Mouse (Mus musculus) testis, adult 2 months (tissue): Measurements from ENCODE around the gene Etl4. TPM values are rescaled to one million over a fixed set of nuclear protein-coding genes. Genes with fewer than 3 reads are reported as not detected.

Experiments
- H3K27ac ChIP-seq: fragments of 200-500 bp; 2 replicates; pipeline ENCODE4 v1.5.1; 2012; ENCODE audit warnings: low read depth, low read length; ENCODE audit not compliant: control insufficient read depth, insufficient read depth
- H3K27me3 ChIP-seq: fragments of 200-500 bp; 2 replicates; pipeline ENCODE4 v1.6.1; 2012; ENCODE audit warnings: mild to moderate bottlenecking, low read length, moderate library complexity; ENCODE audit not compliant: control insufficient read depth, insufficient read depth
- H3K36me3 ChIP-seq: fragments of 200-500 bp; 2 replicates; pipeline ENCODE4 v1.6.1; 2012; ENCODE audit warnings: mild to moderate bottlenecking, low read length; ENCODE audit not compliant: control insufficient read depth, insufficient read depth
- H3K4me1 ChIP-seq: fragments of 200-500 bp; 2 replicates; pipeline ENCODE4 v1.6.1; 2012; ENCODE audit warnings: low read length; ENCODE audit not compliant: control insufficient read depth, insufficient read depth
- H3K4me3 ChIP-seq: fragments of 200-500 bp; 2 replicates; pipeline ENCODE4 v1.5.1; 2012; ENCODE audit warnings: low read depth, mild to moderate bottlenecking, low read length, moderate library complexity, mixed read lengths; ENCODE audit not compliant: control insufficient read depth
- CTCF ChIP-seq: fragments of 200-500 bp; IDR thresholded peaks from 2 replicates; pipeline ENCODE4 v1.5.1; 2012; ENCODE audit warnings: low read depth, mild to moderate bottlenecking, inconsistent platforms, low read length, moderate library complexity; ENCODE audit not compliant: control insufficient read depth, insufficient read depth, insufficient replicate concordance
- POLR2A ChIP-seq: fragments of 200-500 bp; IDR thresholded peaks from 2 replicates; pipeline ENCODE4 v1.6.1; 2012; ENCODE audit warnings: low read depth, mild to moderate bottlenecking, inconsistent platforms, low read length, moderate library complexity; ENCODE audit not compliant: control insufficient read depth
- polyA plus RNA-seq: library from polyadenylated mRNA; depleted of rRNA; stranded (reverse); fragments of >200 nt; gene quantifications from 2 replicates; pipeline ENCODE4 v1.2.3, GENCODE M21; 2012

The Etl4 gene
- polyA plus RNA-seq, 1 experiment: 16.3 TPM

DNA sequence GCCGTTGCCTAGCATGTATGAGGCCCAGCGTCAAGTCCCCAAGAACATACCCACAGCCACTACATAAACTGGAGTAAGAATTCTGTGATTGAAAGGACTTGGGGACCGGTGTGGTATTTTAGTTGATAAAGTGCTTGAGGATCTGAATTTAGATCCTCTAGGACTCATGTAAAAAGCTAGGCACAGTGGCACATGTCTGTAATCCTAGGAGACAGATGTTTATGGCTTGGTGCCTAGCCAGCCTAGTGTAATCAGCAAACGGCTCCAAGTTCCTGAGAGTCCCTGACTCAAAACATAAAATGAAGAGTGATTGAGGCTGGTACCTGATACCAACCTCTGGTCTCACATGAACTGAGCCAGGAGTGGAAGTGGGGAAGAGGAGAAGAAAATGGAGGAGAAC, 629.3 kb downstream of the Etl4 start:
- H3K27me3 ChIP-seq: no peaks in the 10 kb centered on the region
- no peaks in the 10 kb centered on the region for H3K4me1 ChIP-seq
- H3K4me3 ChIP-seq: no peak overlapping the region
- TF ChIP-seq POLR2A: no peak
- no peak for TF ChIP-seq CTCF
- no peaks in the 10 kb centered on the region for H3K36me3 ChIP-seq
- no peak overlapping the region for H3K27ac ChIP-seq

DNA sequence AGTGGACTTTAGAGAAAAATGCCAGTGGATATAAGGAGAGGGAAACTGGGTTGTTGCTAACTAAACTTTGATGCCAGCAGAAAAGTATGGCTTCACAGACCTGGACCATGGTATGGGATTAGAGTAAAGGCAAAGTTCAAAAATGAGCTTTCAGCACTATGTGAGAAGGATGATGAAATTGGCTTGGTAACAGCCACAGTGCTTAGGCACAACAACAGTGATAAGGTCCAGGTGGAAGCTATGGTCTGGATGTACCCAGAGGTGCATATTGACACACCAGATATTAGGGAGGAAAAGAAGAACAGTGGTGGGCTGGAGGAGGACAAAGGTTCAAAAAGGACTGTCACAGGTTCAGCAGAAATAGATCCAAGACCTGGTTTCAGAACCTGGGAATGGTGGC, 631.7 kb downstream of the Etl4 start:
- Histone ChIP-seq H3K27me3 (no peaks in the 10 kb centered on the region), H3K4me1 (no peaks in the 10 kb centered on the region), H3K27ac (no peak overlapping the region), H3K36me3 (no peaks in the 10 kb centered on the region), H3K4me3 (no peak overlapping the region)
- TF ChIP-seq POLR2A: no peak
- TF ChIP-seq CTCF: no peak

DNA sequence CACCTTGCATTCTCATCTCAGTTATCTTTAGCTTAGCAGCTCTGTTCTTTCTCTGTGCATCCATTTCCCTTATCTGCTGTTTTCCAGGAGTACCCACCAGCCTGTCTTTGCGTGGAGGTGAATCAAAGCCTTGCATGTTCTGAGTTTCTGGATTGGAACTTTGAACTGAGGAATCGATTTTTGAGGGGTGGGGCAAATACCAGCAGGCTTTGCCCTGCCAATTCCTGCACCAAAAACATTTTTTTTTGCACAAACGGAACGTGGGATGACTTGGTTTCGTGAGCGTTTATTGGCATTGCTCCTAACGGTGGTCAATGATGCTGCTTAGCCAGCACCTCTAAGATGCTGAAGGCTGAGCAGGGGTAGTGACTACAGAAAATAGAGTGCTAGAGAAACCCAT, 632.7 kb downstream of the Etl4 start:
- Histone ChIP-seq H3K36me3 (no peaks in the 10 kb centered on the region), H3K27me3 (no peaks in the 10 kb centered on the region), H3K4me1 (no peaks in the 10 kb centered on the region), H3K27ac (no peak overlapping the region), H3K4me3 (no peak overlapping the region)
- TF ChIP-seq CTCF (no peak), POLR2A (no peak)

DNA sequence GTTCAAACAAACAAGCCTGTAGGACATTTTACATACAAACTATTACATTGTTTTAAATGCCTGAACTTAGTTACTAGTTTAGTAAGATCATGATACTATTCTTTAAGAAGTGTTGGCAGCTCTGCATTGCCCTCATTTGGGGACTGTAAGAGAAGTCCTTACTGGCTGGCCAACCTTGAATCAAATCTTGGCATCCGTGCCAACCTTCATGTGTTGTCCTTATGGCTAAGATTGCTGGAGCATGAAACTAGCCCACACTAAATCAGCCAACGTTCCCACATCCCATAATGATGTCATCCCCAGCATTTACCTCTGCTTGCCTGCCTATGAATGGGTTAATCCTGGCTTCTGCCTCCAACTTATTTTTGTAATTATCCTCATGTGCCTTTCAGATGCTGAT, 636.0 kb downstream of the Etl4 start:
- no peaks in the 10 kb centered on the region for H3K36me3 ChIP-seq
- no peak overlapping the region for H3K27ac ChIP-seq
- TF ChIP-seq CTCF: no peak
- no peak for TF ChIP-seq POLR2A
- H3K4me1 ChIP-seq: no peaks in the 10 kb centered on the region
- no peaks in the 10 kb centered on the region for H3K27me3 ChIP-seq
- H3K4me3 ChIP-seq: no peak overlapping the region

DNA sequence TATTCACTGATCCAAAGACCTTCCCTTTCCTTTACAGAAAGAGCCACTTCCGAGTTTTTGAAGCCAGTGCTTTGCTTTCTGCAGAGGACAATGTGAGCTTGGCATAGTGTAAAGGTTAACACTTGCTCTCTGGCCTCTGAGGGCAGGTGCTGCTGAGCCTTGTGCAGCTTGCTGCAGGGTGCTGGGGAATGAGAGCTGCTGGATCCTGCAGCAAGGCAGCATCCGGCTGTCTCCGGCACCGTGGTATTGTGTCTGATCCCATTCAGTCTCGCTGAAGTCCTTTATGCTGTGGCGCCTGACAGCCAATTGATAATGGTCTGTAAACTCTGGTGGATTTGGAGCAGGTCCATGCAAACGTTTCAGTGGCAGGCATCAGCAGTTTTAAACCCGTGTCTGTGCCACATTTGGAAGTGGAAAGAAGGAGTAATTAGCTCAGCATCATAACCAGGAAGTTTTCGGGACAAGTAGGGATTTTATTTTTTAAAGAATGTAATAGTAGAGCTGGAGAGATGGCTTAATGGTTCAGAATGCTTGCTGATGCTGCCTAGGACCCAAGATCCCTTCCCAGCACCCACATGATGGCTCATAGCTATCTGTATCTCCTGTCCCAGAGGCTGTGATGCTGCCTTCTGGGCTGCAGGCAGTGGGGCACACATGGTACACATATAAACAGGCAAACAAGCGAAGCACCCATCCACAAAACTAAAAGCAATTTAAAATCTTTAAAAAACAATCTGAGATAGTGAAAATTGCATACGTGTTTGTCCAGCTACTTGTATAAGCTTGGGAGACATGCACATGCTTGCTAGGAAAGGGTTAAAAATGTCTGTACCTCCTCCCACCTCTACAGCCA, 637.1 kb downstream of the Etl4 start:
- no peaks in the 10 kb centered on the region for H3K27me3 ChIP-seq
- no peaks in the 10 kb centered on the region for H3K36me3 ChIP-seq
- TF ChIP-seq POLR2A: no peak
- TF ChIP-seq CTCF: no peak
- H3K27ac ChIP-seq: no peak overlapping the region
- H3K4me3 ChIP-seq: no peak overlapping the region
- no peaks in the 10 kb centered on the region for H3K4me1 ChIP-seq

DNA sequence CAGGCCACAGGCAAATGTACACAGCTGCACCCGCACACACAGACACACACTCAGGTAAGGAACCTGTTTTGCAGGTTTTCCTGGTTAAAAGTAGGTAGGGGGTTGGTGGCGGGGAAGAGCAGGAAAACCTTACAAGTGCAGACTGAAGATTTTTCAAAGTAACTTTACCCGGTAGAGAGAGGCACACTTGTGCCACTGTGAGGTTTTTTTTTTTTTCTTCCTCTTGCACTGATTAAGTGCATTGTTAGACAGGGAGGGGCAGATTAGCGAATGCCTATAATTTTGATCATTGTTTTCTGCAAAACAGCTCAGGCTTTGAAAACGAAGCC, 637.7 kb downstream of the Etl4 start:
- H3K36me3 ChIP-seq: no peaks in the 10 kb centered on the region
- H3K27ac ChIP-seq: no peak overlapping the region
- H3K4me3 ChIP-seq: no peak overlapping the region
- no peaks in the 10 kb centered on the region for H3K27me3 ChIP-seq
- no peak for TF ChIP-seq POLR2A
- TF ChIP-seq CTCF: no peak
- no peaks in the 10 kb centered on the region for H3K4me1 ChIP-seq

DNA sequence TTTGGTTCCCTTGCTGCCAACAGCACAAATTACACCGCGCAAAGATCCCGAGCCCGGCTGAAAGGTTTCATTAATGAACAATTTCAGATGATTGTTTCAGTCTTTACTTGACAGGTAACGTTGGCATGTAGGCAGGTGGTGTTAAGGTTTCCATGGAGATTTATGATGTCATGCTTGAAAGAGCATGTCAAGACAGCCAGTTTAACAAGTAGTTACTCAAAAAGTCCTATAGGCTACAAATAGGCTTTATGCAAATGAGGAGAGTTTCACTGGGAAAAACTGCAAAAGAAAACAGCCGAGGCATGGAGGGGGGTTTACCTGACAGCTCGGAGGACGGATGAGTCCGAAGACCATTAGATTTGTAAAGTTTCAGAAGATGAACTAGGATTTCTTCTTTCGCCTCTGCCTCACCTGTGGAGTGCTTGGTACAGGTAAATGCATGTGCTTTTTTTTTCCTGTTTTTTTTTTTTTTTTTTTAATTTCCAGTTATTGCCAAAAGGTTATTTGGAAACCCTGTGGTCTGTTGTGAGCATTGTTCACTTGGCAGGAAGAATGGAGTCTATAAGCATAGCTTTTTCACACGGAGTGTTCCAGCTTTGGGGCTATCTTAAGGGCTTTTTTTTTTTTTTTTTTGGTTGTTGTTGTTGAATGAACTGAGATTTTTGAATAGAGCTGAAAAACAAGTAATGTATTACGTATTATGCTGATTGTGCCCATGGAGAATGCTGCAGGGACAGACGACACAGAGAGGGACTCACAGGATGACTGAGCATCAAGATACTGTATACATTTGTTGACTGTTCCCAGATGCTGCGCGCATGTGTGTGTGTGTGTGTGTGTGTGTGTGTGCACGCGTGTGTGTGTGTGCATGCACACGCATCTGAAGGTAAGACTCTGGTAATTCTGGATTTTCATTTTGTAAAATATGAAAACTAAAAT, 638.4 kb downstream of the Etl4 start:
- H3K36me3 ChIP-seq: no peaks in the 10 kb centered on the region

More for the DNA sequence above, 638.4 kb downstream of the Etl4 start:
- no peaks in the 10 kb centered on the region for H3K27me3 ChIP-seq
- H3K27ac ChIP-seq: no peak overlapping the region
- no peak for TF ChIP-seq POLR2A
- TF ChIP-seq CTCF: no peak
- H3K4me1 ChIP-seq: no peaks in the 10 kb centered on the region
- H3K4me3 ChIP-seq: no peak overlapping the region
